Mouse (Mus musculus) adrenal gland, postnatal 0 days (tissue): ENCODE results near the gene 4930432K21Rik. TPM values are rescaled to one million over a fixed set of nuclear protein-coding genes. Genes with fewer than 3 reads are reported as not detected.
A peak's percentile ranks its signal among the peaks of the same experiment; 100 is the strongest.

Source experiments
- microRNA-seq: library from miRNA; unstranded; fragments of <30 nt; microRNA quantifications from one replicate; pipeline ENCODE4, GENCODE M21; 2016; ENCODE audit warnings: borderline replicate concordance; ENCODE audit not compliant: insufficient number of aligned reads
- polyA plus RNA-seq: library from polyadenylated mRNA; unstranded; fragments of >200 nt; fragmentation: Nextera tagmentation; extraction: Ambion mirVana; gene quantifications from 2 replicates; pipeline ENCODE4 v1.2.1, GENCODE M21; 2015

The 4930432K21Rik gene
- 1.3 TPM in 2 replicates for polyA plus RNA-seq

DNA sequence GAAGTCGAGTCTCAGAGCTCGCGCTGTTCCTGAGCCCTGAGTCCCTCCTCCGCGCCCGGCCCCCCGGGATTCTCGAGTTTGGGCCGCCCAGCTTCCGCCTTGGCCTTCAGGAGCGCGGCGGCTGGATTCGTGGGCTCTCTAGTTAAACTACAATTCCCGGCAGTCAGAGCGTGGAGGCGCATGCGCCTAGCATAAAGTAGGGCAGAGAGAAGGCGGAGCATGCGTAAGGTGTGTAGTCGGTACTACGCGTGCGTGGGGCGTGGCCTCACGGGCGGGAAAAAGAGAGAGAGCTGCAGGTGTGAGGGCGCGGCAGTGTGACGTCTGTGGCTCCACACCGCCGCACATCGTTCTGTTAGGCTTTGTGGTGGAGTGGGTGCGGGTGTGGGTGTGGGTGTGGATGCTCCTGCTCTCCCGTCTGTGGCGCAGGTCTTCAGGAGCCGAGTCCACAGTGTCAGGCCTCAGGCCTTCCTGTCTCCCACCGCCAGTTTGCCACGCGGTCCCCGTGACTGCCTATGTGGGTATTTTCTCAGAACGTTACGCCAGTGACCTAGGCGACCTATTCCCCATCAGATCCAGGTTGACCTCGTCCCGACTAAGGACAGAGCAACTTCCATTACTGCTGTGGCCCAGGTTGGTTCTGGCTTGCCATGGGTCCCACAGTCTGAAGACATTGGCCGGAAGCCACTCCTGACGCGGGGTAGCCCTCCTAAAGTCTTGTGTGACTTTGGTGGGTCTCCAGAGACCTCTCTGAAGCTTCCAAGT is at the start of gene 4930432K21Rik, which contains the start of gene Cc2d1a:
Gene 4930432K21Rik, plus strand, starts transcription at position 257 of the 762 bp plus-strand sequence.
Gene Cc2d1a, minus strand, starts transcription at position 168 of the 762 bp plus-strand sequence.

DNA sequence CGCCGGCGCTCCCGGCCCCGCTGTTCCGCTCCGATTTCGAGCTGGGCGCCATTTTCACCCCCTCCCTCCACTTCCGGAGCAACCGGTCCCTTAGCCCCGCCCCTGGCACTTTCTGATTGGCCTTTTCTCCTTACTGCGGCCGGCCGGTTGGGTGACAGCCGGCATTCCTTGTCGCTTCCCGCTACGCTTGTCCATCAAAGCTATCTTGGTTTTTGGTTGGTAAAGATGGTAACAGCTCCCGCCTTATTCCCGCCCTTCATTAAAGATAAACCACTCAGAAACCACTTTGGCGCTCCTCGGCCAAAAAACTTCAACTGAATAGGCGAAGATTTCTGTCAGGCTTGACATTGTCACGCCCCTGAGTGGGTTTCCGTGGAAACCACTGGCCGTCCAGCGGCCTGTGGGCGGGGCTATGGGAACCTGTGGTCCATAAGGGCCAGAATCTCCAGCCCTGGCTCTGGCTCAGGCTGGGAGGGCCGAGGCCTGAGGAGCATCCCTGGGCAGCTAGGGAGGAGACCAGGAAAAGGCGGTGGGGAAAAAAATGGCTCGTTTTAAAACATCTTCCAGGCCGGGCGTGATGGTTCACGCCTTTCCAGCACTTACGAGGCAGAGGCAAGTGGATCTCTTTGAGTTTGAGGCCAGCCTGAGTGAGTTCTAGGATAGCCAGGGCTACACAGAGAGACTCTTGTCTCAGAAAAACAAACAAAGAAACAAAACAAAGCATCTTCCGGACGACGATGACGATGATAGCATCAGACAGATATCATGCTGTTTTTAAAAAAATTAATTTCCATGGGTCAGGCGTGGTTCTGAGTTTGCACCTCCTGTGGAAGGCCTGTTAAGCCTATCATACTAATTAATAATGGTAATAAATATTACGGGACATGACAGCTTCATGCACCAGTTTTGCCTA is 42.9 kb upstream of the 4930432K21Rik start, which contains the start of gene Dcaf15:
Gene Dcaf15, minus strand, starts transcription at position 72 of the 913 bp plus-strand sequence.

DNA sequence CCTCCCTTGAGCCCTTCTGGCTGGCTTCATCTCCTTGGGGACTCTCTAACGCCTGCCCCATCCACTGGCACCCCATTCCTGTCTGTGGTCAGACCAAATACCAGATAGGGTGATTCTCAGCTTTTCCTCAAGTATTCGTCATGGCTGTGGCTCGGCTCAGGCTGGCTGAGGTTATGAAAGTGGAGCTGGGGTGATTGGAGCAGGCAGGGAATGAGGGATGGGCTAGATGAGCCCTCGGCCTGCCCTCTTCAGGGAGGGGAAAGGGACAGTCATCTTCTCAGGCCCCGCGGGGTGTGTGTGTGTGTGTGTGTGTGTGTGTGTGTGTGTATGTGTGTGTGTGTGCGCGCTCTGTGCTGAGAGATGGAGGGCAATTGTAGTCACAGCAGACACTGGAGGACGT is 22.2 kb upstream of the 4930432K21Rik start, which contains the start of gene Podnl1:
Gene Podnl1, plus strand, starts transcription at position 334 of the 400 bp plus-strand sequence.

DNA sequence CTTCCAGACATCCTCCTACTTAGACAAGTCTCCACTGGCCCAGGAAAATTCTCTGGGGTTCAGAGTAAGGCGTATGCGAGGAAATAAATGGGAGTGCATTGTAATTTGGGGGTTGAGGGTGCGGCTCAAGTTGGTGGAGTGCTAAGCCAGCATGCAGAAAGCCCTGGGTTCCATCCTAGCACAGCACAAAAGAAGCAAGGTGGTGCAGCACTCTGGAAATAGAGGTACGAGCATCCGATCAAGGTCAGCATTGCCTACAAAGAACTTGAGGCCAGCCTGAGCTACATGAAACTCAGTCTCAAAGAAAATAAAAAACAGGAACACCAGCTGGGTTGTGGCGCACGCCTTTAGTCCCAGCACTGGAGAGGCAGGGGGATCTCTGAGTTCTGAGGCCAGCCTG is 37.3 kb downstream of the 4930432K21Rik start, which contains the start of gene Nanos3:
Gene Nanos3, minus strand, starts transcription at position 101 of the 400 bp plus-strand sequence.

Small RNAs within 50 kb of the gene (microRNA-seq; reads per million reads assigned to microRNA genes)
- gene Gm25110: not detected
- 1,611 reads per million, percentile 81 among the genes with 10 or more reads in this experiment for gene Mir181c
- gene Mir181d: 734 reads per million, percentile 72 among the genes with 10 or more reads in this experiment
- gene Mir23a: 42,643 reads per million, percentile 98 among the genes with 10 or more reads in this experiment
- not detected for gene Mir24-2
- 411 reads per million, percentile 63 among the genes with 10 or more reads in this experiment for gene Mir27a
- not detected for gene Mir3074-2

Other genes with a start within 250 kb of the 4930432K21Rik start
- 16.4 and 19.5 TPM in 2 replicates for gene Adgrl1, start 247.9 kb upstream of the 4930432K21Rik start, polyA plus RNA-seq
- gene Gm10644, start 192.8 kb upstream of the 4930432K21Rik start, polyA plus RNA-seq: 0.13 and 0.28 TPM in 2 replicates
- 17.9 and 18.7 TPM in 2 replicates for gene Asf1b, start 192.5 kb upstream of the 4930432K21Rik start, polyA plus RNA-seq
- 124 and 163 TPM in 2 replicates for gene Prkaca, start 175.0 kb upstream of the 4930432K21Rik start, polyA plus RNA-seq
- 5.2 and 5.8 TPM in 2 replicates for gene Samd1, start 150.4 kb upstream of the 4930432K21Rik start, polyA plus RNA-seq
- gene 1700067K01Rik, start 146.5 kb upstream of the 4930432K21Rik start, polyA plus RNA-seq: 0.81 and 1.0 TPM in 2 replicates
- 1.3 and 3.4 TPM in 2 replicates for gene 2210011C24Rik, start 135.9 kb upstream of the 4930432K21Rik start, polyA plus RNA-seq
- 1.1 and 4.2 TPM in 2 replicates for gene Palm3, start 126.6 kb upstream of the 4930432K21Rik start, polyA plus RNA-seq
- 0.97 and 2.4 TPM in 2 replicates for gene Il27ra, start 105.4 kb upstream of the 4930432K21Rik start, polyA plus RNA-seq
- gene Rln3, start 103.0 kb upstream of the 4930432K21Rik start, polyA plus RNA-seq: 0.30 TPM in 1 of 2 replicates, not detected in the other
- gene Gm10643, start 82.9 kb upstream of the 4930432K21Rik start, polyA plus RNA-seq: 1.0 and 1.3 TPM in 2 replicates
- 5.4 and 6.1 TPM in 2 replicates for gene Rfx1, start 81.2 kb upstream of the 4930432K21Rik start, polyA plus RNA-seq
- 5.2 and 5.6 TPM in 2 replicates for gene Dcaf15, start 43.3 kb upstream of the 4930432K21Rik start, polyA plus RNA-seq
- gene Podnl1, start 22.0 kb upstream of the 4930432K21Rik start, polyA plus RNA-seq: 0.17 and 0.58 TPM in 2 replicates
- gene Cc2d1a, start 89 bp upstream of the 4930432K21Rik start, polyA plus RNA-seq: 17.6 and 20.0 TPM in 2 replicates
- 5.1 and 7.0 TPM in 2 replicates for gene Nanos3, start 37.2 kb downstream of the 4930432K21Rik start, polyA plus RNA-seq
- gene Zswim4, start 89.0 kb downstream of the 4930432K21Rik start, polyA plus RNA-seq: 7.2 and 10.3 TPM in 2 replicates
- gene D8Ertd738e, start 101.7 kb downstream of the 4930432K21Rik start, polyA plus RNA-seq: 370 and 375 TPM in 2 replicates
- gene Mri1, start 109.3 kb downstream of the 4930432K21Rik start, polyA plus RNA-seq: 56.0 and 87.5 TPM in 2 replicates
- 12.2 and 14.5 TPM in 2 replicates for gene Ccdc130, start 122.4 kb downstream of the 4930432K21Rik start, polyA plus RNA-seq
- gene Cacna1a, start 240.4 kb downstream of the 4930432K21Rik start, polyA plus RNA-seq: 3.3 TPM in 2 replicates